Mouse (Mus musculus): ENCODE results near the gene Eif3l. TPM values are rescaled to one million over a fixed set of nuclear protein-coding genes. Genes with fewer than 3 reads are reported as not detected.

Gene Eif3l
- polyA plus RNA-seq, 1 experiment from 2014 or later = 226 TPM

DNA sequence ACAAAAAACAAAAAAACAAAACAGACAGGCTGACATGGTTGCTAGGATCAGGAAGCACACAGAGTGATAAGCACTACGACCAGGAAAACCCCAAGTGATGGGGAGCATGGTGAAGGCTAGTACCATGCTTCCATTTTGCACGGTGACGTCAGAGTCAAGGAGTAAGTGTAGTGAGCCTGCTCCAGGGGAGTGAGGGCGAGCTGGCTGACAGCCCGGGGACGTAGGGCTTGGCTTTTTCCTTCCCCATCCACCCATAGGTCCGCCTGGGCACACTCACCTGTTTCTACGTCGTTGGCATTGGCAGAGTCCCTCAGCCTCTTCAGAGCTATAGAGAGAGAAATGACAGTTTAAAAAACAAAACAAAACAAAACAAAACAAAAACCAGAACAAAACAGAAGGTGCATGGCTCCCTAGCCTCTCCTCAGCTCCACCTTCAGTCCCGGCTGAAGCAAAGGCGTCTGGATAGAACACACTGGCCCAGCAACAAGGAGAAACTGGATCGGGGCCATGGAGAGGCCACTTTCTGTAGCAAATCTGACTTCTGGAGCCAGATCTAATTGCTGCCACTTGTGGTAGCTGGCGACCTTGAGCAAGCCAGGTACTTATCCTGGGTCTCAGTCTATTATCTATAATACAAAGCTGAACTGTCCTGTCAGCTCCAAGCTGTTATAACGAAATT, 14.0 kb upstream of the Eif3l start:
- Histone ChIP-seq H3K36me3 (ENCODE audit: control insufficient read depth, insufficient read depth, low read length) (peaks cover 8% of the 10 kb centered on the region; the same call in 1 of the 2 replicates), H3K4me2 (replicated peaks; ENCODE audit: low read depth, low read length) (no peak overlapping the region; the same call in 1 of the 2 replicates), H3K27me3 (ENCODE audit: control insufficient read depth, insufficient read depth, low read length) (no peaks in the 10 kb centered on the region), H3K4me1 (replicated peaks; ENCODE audit: control insufficient read depth, insufficient read depth, low read length) (no peaks in the 10 kb centered on the region; the same call in 1 of the 2 replicates), H3K9me3 (ENCODE audit: control insufficient read depth, low read length) (no peaks in the 10 kb centered on the region), H3K9ac (ENCODE audit: low read depth, low read length) (no peak overlapping the region), H3K4me3 (ENCODE audit: low read depth, low read length) (no peak overlapping the region), H3K27ac (ENCODE audit: low read depth, low read length) (no peak overlapping the region)
- DNase-seq (ENCODE audit: low spot score) (no peak), ATAC-seq (ENCODE audit: low FRiP score) (no peak)
- 87% methylated on average over 14 of the region's 14 CpGs for WGBS

DNA sequence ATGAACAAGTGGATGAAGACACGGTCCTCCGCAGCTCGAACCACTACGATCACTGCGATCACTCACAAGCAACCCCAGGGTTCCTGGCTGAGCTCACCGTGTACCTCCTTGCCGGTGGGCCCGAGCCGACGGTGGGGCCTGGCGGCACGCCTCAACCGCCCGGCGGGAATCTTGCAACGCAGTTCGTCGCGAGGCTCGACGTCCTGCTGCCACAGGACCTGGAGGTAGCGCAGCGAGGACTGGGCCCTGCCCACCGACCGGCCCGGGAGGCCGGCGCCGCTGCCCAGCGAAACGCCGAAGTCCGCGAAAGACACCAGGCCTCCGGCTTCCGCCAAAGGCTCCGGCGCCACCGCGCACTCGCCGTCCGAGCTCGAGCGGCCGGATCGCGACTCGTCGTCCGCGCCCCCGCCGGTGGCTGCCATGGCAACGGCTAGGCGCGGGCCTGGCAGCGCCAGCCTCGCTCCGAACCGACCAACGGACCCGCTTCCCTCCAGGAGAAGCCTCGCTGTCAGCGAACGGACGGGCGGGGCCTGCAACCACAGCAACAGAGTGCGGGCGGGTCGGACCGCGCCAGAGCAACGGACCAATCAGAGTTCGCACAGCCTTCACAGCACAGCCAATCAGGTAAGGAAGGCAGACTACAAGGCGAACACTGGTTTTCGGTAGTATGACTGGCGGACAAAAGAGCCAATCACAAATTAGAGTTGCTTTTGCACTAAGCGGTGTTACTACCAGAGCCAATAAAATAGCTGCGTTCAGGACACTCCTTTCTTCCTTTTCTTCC, 12.4 kb upstream of the Eif3l start, which contains the start of gene Ankrd54:
Gene Ankrd54, minus strand, starts transcription at position 518 of the 784 bp plus-strand sequence.
- WGBS = under 1% methylated on average over 80 of the region's 80 CpGs
- Histone ChIP-seq H3K9ac (ENCODE audit: low read depth, low read length) (peak within 1 kb of the TSS; percentile 88), H3K4me1 (replicated peaks; ENCODE audit: control insufficient read depth, insufficient read depth, low read length) (no peaks in the 10 kb centered on the region; the same call in 1 of the 2 replicates)

DNA sequence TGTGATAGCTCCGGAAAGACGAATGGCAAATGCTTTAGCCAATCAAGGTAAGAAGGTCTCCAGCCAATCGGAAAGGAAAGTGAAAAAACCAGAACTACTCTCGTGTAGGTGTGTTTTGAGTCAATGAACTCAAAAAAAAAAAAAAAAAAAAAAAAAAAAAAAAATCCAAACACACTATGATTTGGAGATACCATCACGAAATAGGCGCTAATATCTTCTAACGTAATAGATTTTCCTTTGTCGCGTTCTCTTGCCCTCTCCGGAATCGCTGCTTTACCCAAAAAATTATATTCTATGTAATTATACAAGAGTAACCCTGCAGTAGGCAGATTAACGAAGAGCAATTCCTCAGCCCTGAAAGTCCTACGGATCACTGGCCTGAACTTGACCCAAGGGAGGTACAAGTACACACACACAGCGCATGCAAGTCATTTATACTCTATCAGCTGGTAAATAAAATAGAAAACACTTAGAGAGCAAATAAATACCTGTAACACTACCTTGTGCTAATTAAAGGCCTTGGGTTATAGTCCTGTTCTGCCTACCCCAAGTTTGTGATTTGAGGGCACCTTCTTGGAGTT, 11.7 kb upstream of the Eif3l start:
- ATAC-seq (ENCODE audit: low FRiP score) = no peak
- peaks cover 8% of the 10 kb centered on the region; the same call in 1 of the 2 replicates for H3K36me3 ChIP-seq (ENCODE audit: control insufficient read depth, insufficient read depth, low read length)
- H3K4me2 ChIP-seq (replicated peaks; ENCODE audit: low read depth, low read length) = peak overlapping the region; percentile 42
- H3K27ac ChIP-seq (ENCODE audit: low read depth, low read length) = no peak overlapping the region
- DNase-seq (ENCODE audit: low spot score) = no peak
- H3K9me3 ChIP-seq (ENCODE audit: control insufficient read depth, low read length) = no peaks in the 10 kb centered on the region
- 11% methylated on average over 14 of the region's 14 CpGs for WGBS
- no peaks in the 10 kb centered on the region; the same call in 1 of the 2 replicates for H3K4me1 ChIP-seq (replicated peaks; ENCODE audit: control insufficient read depth, insufficient read depth, low read length)
- H3K9ac ChIP-seq (ENCODE audit: low read depth, low read length) = peak overlapping the region; percentile 44; the same call in 1 of the 2 replicates
- no peaks in the 10 kb centered on the region for H3K27me3 ChIP-seq (ENCODE audit: control insufficient read depth, insufficient read depth, low read length)
- peak overlapping the region; percentile 26 for H3K4me3 ChIP-seq (ENCODE audit: low read depth, low read length)

More for the DNA sequence above, 12.4 kb upstream of the Eif3l start, which contains the start of gene Ankrd54:
- Histone ChIP-seq H3K27ac (ENCODE audit: low read depth, low read length) (peak within 1 kb of the TSS; percentile 63), H3K4me3 (ENCODE audit: low read depth, low read length) (peak within 1 kb of the TSS; percentile 95), H3K9me3 (ENCODE audit: control insufficient read depth, low read length) (no peaks in the 10 kb centered on the region), H3K4me2 (replicated peaks; ENCODE audit: low read depth, low read length) (peak within 1 kb of the TSS; percentile 74), H3K27me3 (ENCODE audit: control insufficient read depth, insufficient read depth, low read length) (no peaks in the 10 kb centered on the region), H3K36me3 (ENCODE audit: control insufficient read depth, insufficient read depth, low read length) (peaks cover 8% of the 10 kb centered on the region; the same call in 1 of the 2 replicates)
- ATAC-seq (ENCODE audit: low FRiP score) (peak; percentile 100), DNase-seq (ENCODE audit: low spot score) (peak; percentile 96)

DNA sequence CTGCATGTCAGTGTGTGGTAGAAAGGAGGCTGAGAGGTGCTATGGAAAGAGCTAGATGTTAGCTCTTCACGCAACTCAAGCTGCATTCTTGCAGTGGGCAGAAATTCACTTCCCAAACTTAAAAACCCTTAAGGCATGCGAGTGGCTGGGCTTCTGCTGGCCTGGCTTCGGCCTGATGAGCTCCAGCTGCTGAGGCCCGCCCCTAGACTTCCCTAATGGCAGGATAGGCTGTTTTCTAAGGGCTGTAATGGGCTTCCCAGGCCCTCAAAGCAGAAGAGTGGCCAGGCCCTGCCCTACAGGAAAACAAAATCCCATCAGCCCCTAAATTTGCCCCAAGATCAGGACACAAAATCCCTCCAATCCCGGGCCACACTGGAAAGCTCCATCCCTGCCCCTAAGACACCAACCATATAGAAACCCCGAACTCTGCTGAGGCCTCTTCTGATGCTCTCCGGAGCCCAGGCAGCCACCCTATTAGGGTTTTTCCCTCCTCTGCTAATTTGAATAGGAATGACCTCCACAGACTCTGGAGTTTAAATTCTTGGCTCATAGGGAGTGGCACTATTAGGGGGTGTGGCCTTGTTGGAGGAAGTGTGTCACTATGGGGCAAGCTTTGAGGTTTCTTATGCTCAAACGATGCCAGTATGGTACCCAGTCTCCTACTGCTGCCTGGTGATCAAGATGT, 9.8 kb upstream of the Eif3l start:
- Histone ChIP-seq H3K4me2 (replicated peaks; ENCODE audit: low read depth, low read length) (no peak overlapping the region), H3K9ac (ENCODE audit: low read depth, low read length) (no peak overlapping the region), H3K4me3 (ENCODE audit: low read depth, low read length) (no peak overlapping the region), H3K4me1 (replicated peaks; ENCODE audit: control insufficient read depth, insufficient read depth, low read length) (no peaks in the 10 kb centered on the region; the same call in 1 of the 2 replicates), H3K27me3 (ENCODE audit: control insufficient read depth, insufficient read depth, low read length) (no peaks in the 10 kb centered on the region), H3K9me3 (ENCODE audit: control insufficient read depth, low read length) (no peaks in the 10 kb centered on the region), H3K36me3 (ENCODE audit: control insufficient read depth, insufficient read depth, low read length) (no peaks in the 10 kb centered on the region), H3K27ac (ENCODE audit: low read depth, low read length) (no peak overlapping the region)
- 64% methylated on average over 8 of the region's 8 CpGs for WGBS
- DNase-seq (ENCODE audit: low spot score) (no peak), ATAC-seq (ENCODE audit: low FRiP score) (no peak)

DNA sequence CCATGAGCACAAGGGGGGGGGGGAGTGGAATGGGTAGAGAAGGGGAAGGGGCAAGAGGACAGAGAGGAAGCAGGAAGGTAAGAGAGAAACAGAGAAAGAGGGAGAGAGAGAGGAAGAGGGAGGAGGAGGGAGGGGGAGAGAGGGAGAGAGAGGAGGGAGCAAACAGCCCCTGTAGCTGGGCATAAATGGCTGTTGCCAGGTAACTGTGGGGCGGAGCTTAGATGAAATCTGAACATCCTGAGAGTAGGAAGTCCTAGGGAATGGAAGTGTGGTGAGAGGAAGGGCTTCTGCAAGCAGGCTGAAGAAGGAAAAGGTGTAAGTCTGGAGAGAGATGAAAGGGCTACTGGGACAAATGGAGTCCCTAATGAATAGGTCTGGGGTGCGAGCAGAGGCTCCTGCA, 8.7 kb upstream of the Eif3l start:
- H3K9ac ChIP-seq (ENCODE audit: low read depth, low read length) = no peak overlapping the region
- WGBS = 52% methylated on average over 2 of the region's 2 CpGs
- DNase-seq (ENCODE audit: low spot score) = no peak

DNA sequence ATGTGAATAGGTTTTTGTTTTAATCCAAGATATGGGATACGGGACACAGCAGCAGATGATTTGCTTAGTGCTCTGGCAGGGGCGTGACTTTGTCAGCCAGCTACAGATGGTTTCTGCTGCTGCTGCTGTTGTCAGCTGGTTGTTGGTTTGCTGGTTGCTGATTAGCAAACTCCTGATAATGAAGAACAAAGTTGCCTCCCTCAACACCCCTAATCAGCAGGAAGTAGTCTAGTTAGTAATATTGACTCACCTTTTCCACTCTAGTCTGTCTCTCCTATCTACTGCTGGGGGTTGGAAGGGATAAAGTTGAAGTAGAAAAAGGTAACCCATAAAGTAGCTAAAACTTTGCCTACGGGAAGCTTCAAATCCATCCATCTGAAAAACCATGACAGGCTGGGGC, 7.3 kb upstream of the Eif3l start:
- Histone ChIP-seq H3K9ac (ENCODE audit: low read depth, low read length) (no peak overlapping the region), H3K4me3 (ENCODE audit: low read depth, low read length) (no peak overlapping the region), H3K9me3 (ENCODE audit: control insufficient read depth, low read length) (no peaks in the 10 kb centered on the region), H3K36me3 (ENCODE audit: control insufficient read depth, insufficient read depth, low read length) (no peaks in the 10 kb centered on the region), H3K27me3 (ENCODE audit: control insufficient read depth, insufficient read depth, low read length) (no peaks in the 10 kb centered on the region), H3K27ac (ENCODE audit: low read depth, low read length) (no peak overlapping the region), H3K4me2 (replicated peaks; ENCODE audit: low read depth, low read length) (no peak overlapping the region), H3K4me1 (replicated peaks; ENCODE audit: control insufficient read depth, insufficient read depth, low read length) (no peaks in the 10 kb centered on the region; the same call in 1 of the 2 replicates)
- DNase-seq (ENCODE audit: low spot score) = no peak
- 85% methylated on average over 3 of the region's 3 CpGs for WGBS
- ATAC-seq (ENCODE audit: low FRiP score) = no peak

More for the DNA sequence above, 8.7 kb upstream of the Eif3l start:
- H3K4me3 ChIP-seq (ENCODE audit: low read depth, low read length) = no peak overlapping the region
- H3K4me2 ChIP-seq (replicated peaks; ENCODE audit: low read depth, low read length) = no peak overlapping the region
- no peaks in the 10 kb centered on the region for H3K9me3 ChIP-seq (ENCODE audit: control insufficient read depth, low read length)
- no peaks in the 10 kb centered on the region for H3K36me3 ChIP-seq (ENCODE audit: control insufficient read depth, insufficient read depth, low read length)
- H3K4me1 ChIP-seq (replicated peaks; ENCODE audit: control insufficient read depth, insufficient read depth, low read length) = no peaks in the 10 kb centered on the region; the same call in 1 of the 2 replicates
- H3K27me3 ChIP-seq (ENCODE audit: control insufficient read depth, insufficient read depth, low read length) = no peaks in the 10 kb centered on the region
- ATAC-seq (ENCODE audit: low FRiP score) = no peak
- H3K27ac ChIP-seq (ENCODE audit: low read depth, low read length) = no peak overlapping the region

DNA sequence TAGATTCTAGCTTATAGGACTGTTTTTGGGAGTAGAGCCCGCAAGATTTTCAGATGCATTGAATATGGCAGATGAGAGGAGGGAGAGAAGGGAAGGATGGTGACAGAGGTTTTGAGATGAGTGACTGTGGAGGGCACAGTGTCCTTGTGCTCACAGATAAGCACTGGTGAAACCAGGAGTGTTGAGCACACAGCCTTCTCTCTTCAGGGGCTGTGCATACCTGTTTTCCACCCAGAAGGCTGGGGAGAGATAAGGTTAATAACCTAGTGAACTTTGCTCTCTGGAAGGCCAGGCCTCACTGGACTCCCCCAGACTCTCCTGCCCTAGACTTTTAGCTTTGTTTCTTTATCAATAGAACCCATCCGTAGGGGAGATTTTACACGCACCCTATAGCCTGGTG, 6.6 kb upstream of the Eif3l start:
- WGBS = 86% methylated on average over 3 of the region's 3 CpGs
- no peak overlapping the region for H3K27ac ChIP-seq (ENCODE audit: low read depth, low read length)
- DNase-seq (ENCODE audit: low spot score) (no peak), ATAC-seq (ENCODE audit: low FRiP score) (no peak)
- no peaks in the 10 kb centered on the region for H3K27me3 ChIP-seq (ENCODE audit: control insufficient read depth, insufficient read depth, low read length)
- H3K4me1 ChIP-seq (replicated peaks; ENCODE audit: control insufficient read depth, insufficient read depth, low read length) = no peaks in the 10 kb centered on the region; the same call in 1 of the 2 replicates
- no peaks in the 10 kb centered on the region for H3K9me3 ChIP-seq (ENCODE audit: control insufficient read depth, low read length)
- no peak overlapping the region for H3K9ac ChIP-seq (ENCODE audit: low read depth, low read length)
- no peaks in the 10 kb centered on the region for H3K36me3 ChIP-seq (ENCODE audit: control insufficient read depth, insufficient read depth, low read length)
- no peak overlapping the region for H3K4me3 ChIP-seq (ENCODE audit: low read depth, low read length)
- H3K4me2 ChIP-seq (replicated peaks; ENCODE audit: low read depth, low read length) = no peak overlapping the region

Data from hindbrain, embryonic 11.5 days (tissue).